Mouse (Mus musculus) heart, embryonic 11.5 days (tissue): ENCODE data around the gene Alox15. TPM values are rescaled to one million over a fixed set of nuclear protein-coding genes. Genes with fewer than 3 reads are reported as not detected.
A peak's percentile ranks its signal among the peaks of the same experiment; 100 is the strongest.

ENCODE experiments used
- ATAC-seq: fragments of 200-750 bp; cut with Nextera tagmentation; replicated peaks from 2 replicates; pipeline ENCODE4 v1.8.0; 2017; ENCODE audit warnings: moderate library complexity; ENCODE audit not compliant: insufficient number of reproducible peaks, low FRiP score, low TSS enrichment
- H3K27ac ChIP-seq: fragments of 300-500 bp; sonication (generic); 2 replicates; pipeline ENCODE4 v1.5.1; 2014; ENCODE audit warnings: mild to moderate bottlenecking, low read depth, low read length
- H3K27me3 ChIP-seq: fragments of 300-500 bp; sonication (generic); 2 replicates; pipeline ENCODE4 v1.6.1; 2014; ENCODE audit warnings: mild to moderate bottlenecking, low read length, mixed read lengths; ENCODE audit not compliant: control insufficient read depth, insufficient read depth
- H3K36me3 ChIP-seq: fragments of 300-500 bp; sonication (generic); 2 replicates; pipeline ENCODE4 v1.6.1; 2014; ENCODE audit warnings: mild to moderate bottlenecking, low read length, moderate library complexity, mixed read lengths; ENCODE audit not compliant: control insufficient read depth, insufficient read depth
- H3K4me1 ChIP-seq: fragments of 300-500 bp; sonication (generic); 2 replicates; pipeline ENCODE4 v1.6.1; 2014; ENCODE audit warnings: low read length; ENCODE audit not compliant: control insufficient read depth, insufficient read depth
- H3K4me2 ChIP-seq: fragments of 300-500 bp; sonication (generic); 2 replicates; pipeline ENCODE4 v1.6.1; 2014; ENCODE audit warnings: mild to moderate bottlenecking, moderate library complexity
- H3K4me3 ChIP-seq: fragments of 300-500 bp; sonication (generic); 2 replicates; pipeline ENCODE4 v1.5.1; 2014; ENCODE audit warnings: low read depth, low read length
- H3K9ac ChIP-seq: fragments of 300-500 bp; sonication (generic); 2 replicates; pipeline ENCODE4 v1.6.1; 2014; ENCODE audit warnings: mild to moderate bottlenecking, low read depth, low read length, moderate library complexity
- H3K9me3 ChIP-seq: fragments of 300-500 bp; sonication (generic); replicated peaks from 2 replicates; pipeline ENCODE4 v1.6.1; 2016; ENCODE audit warnings: low read length; ENCODE audit not compliant: control insufficient read depth
- WGBS: fragments of 180-500 bp; shearing (Covaris S2); extraction: QIAGEN DNeasy Blood & Tissue Kit; methylation state at CpG from one replicate; pipeline ENCODE4 v1.1.7; 2014; ENCODE audit not compliant: insufficient replicate concordance; 5-methylcytosine and 5-hydroxymethylcytosine counted together
- polyA plus RNA-seq: library from polyadenylated mRNA; unstranded; fragments of >200 nt; fragmentation: Nextera tagmentation; extraction: Ambion mirVana; gene quantifications from 2 replicates; pipeline ENCODE4 v1.2.1, GENCODE M21; 2014

The Alox15 gene
- polyA plus RNA-seq, 1 experiment from 2014 or later = 0.06 TPM

GRCm38 (mm10) chr11:70324726-70325125 is 27.1 kb downstream of the Alox15 start:
- no peak overlapping the region for H3K4me2 ChIP-seq
- H3K9ac ChIP-seq = no peak overlapping the region
- no peaks in the 10 kb centered on the region for H3K4me1 ChIP-seq
- H3K27ac ChIP-seq = no peak overlapping the region
- no peaks in the 10 kb centered on the region for H3K36me3 ChIP-seq
- H3K9me3 ChIP-seq = no peaks in the 10 kb centered on the region
- peaks cover 37% of the 10 kb centered on the region for H3K27me3 ChIP-seq
- ATAC-seq = no peak
- H3K4me3 ChIP-seq = no peak overlapping the region
- 81% methylated on average over 8 of the region's 8 CpGs for WGBS

- no peaks in the 10 kb centered on the region for H3K36me3 ChIP-seq
- H3K9me3 ChIP-seq = no peaks in the 10 kb centered on the region
- H3K4me2 ChIP-seq = peak within 1 kb of the TSS; percentile 41
- no peak within 1 kb of the TSS for H3K9ac ChIP-seq
- no peak for ATAC-seq
- H3K27ac ChIP-seq = no peak within 1 kb of the TSS
- no peaks in the 10 kb centered on the region for H3K4me1 ChIP-seq
- H3K4me3 ChIP-seq = no peak within 1 kb of the TSS
- 29% methylated on average over 7 of the region's 7 CpGs for WGBS
- H3K27me3 ChIP-seq = peaks cover 47% of the 10 kb centered on the region
Measured at GRCm38 (mm10) chr11:70322528-70322927, 29.3 kb downstream of the Alox15 start, which contains the start of gene Alox12e. Gene Alox12e, minus strand, starts transcription at chr11:70322628.

- Histone ChIP-seq H3K27me3 (peaks cover 49% of the 10 kb centered on the region), H3K4me2 (peak overlapping the region; percentile 41), H3K9me3 (no peaks in the 10 kb centered on the region), H3K27ac (no peak overlapping the region), H3K4me1 (no peaks in the 10 kb centered on the region), H3K36me3 (no peaks in the 10 kb centered on the region), H3K9ac (no peak overlapping the region), H3K4me3 (no peak overlapping the region)
- 3% methylated on average over 15 of the region's 15 CpGs for WGBS
- no peak for ATAC-seq
Measured at GRCm38 (mm10) chr11:70321664-70322063, 30.2 kb downstream of the Alox15 start.

DNA sequence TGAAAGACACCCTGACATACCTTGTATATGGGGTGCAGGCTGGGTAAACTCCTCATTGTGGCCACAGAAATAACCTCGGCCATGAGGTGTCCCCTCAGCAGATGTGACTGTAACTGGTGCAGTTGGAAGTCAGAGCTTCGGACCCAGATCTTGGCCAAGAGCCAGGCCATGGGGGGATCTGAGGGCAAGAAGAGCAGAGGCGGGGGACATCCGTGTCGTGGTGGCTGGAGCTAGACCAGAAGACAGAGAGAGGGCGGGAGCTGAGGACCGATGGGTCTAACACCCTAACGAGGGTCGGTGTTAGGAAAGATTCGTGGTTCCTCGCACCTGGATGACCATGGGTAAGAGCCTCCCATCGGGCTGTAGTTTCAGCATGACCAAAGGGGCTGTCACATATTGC is 32.2 kb downstream of the Alox15 start:
- 74% methylated on average over 12 of the region's 12 CpGs for WGBS
- Histone ChIP-seq H3K9me3 (no peaks in the 10 kb centered on the region), H3K27me3 (peaks cover 49% of the 10 kb centered on the region), H3K4me1 (no peaks in the 10 kb centered on the region), H3K36me3 (no peaks in the 10 kb centered on the region), H3K4me2 (no peak overlapping the region), H3K9ac (no peak overlapping the region), H3K4me3 (no peak overlapping the region), H3K27ac (no peak overlapping the region)
- ATAC-seq = no peak

DNA sequence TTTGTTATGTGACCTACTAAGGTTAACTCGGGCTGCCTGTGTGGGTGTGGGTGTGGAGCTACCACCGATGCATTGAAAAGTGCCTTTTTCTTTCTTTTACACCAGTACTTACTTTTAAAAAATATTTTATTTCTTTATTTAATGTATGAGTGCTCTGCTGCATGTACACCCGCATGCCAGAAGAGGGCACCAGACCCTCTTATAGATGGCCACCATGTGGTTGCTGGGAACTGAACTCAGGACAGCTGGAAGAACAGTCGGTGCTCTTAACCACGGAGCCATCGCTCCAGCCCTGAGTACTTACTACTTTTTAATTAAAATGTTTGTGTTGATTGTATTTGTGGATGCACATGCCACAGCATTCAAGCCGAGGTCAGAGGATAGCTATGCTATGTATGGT is 38.0 kb downstream of the Alox15 start:
- no peak for ATAC-seq
- no peak overlapping the region for H3K9ac ChIP-seq
- no peaks in the 10 kb centered on the region for H3K9me3 ChIP-seq
- H3K27ac ChIP-seq = no peak overlapping the region
- no peaks in the 10 kb centered on the region for H3K4me1 ChIP-seq
- H3K27me3 ChIP-seq = peaks cover 7% of the 10 kb centered on the region
- 37% methylated on average over 7 of the region's 7 CpGs for WGBS
- no peak overlapping the region for H3K4me3 ChIP-seq
- H3K4me2 ChIP-seq = no peak overlapping the region
- no peaks in the 10 kb centered on the region for H3K36me3 ChIP-seq

DNA sequence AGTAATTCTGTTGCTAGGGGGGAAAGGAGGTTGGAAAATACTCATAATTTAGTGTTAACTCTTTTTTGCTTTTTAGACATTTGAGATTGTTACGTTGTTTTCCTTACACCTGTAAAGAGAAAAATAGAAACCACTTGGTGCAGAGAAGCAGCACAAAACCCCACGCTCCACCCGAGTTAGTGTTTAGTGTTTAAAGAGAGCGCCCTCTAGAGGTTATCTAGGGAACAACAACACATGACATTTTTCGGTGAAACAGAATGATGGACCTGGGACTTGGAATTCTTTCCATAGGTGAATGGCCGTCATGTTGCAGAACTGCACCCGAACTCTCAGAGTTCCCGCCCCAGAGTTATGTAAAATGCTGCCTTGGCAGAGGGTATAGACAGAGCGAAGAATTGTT is 42.5 kb downstream of the Alox15 start:
- Histone ChIP-seq H3K27ac (no peak overlapping the region), H3K9me3 (no peaks in the 10 kb centered on the region), H3K27me3 (no peaks in the 10 kb centered on the region), H3K4me2 (no peak overlapping the region), H3K4me3 (no peak overlapping the region), H3K36me3 (no peaks in the 10 kb centered on the region), H3K4me1 (no peaks in the 10 kb centered on the region), H3K9ac (no peak overlapping the region)
- 27% methylated on average over 9 of the region's 9 CpGs for WGBS
- ATAC-seq = no peak

DNA sequence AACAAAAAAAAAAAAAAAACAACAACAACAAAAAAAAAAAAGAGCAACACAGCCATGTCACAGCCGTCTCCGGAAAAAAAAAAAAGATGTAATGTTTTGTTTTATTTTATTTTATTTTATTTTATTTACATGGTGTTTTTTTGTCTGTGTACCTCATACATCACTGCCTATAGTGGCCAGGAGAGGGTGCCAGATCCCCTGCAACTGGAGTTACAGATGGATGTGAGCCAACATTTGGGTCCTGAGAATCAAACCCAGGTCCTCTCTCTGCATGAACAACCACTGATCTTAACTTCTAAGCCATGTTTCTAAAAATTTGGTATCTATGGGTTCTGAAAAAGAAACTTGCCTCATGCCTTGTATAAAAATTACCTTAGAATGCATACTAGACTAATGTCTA is 43.5 kb downstream of the Alox15 start:
- ATAC-seq = no peak
- no peak overlapping the region for H3K27ac ChIP-seq
- H3K9me3 ChIP-seq = no peaks in the 10 kb centered on the region
- no peak overlapping the region for H3K4me2 ChIP-seq
- no peaks in the 10 kb centered on the region for H3K36me3 ChIP-seq
- WGBS = 91% methylated on average over 2 of the region's 2 CpGs
- H3K4me3 ChIP-seq = no peak overlapping the region
- no peaks in the 10 kb centered on the region for H3K4me1 ChIP-seq
- H3K27me3 ChIP-seq = no peaks in the 10 kb centered on the region
- H3K9ac ChIP-seq = no peak overlapping the region

- Histone ChIP-seq H3K4me2 (no peak overlapping the region), H3K4me1 (no peaks in the 10 kb centered on the region), H3K27ac (no peak overlapping the region), H3K9ac (no peak overlapping the region), H3K36me3 (no peaks in the 10 kb centered on the region), H3K4me3 (no peak overlapping the region), H3K9me3 (0 out of 2 replicates have a peak, but pooled peaks cover 2% of the 10 kb centered on the region), H3K27me3 (no peaks in the 10 kb centered on the region)
- WGBS = 47% methylated on average over 7 of the region's 7 CpGs
- no peak for ATAC-seq
Measured at GRCm38 (mm10) chr11:70306159-70306558, 45.7 kb downstream of the Alox15 start.

DNA sequence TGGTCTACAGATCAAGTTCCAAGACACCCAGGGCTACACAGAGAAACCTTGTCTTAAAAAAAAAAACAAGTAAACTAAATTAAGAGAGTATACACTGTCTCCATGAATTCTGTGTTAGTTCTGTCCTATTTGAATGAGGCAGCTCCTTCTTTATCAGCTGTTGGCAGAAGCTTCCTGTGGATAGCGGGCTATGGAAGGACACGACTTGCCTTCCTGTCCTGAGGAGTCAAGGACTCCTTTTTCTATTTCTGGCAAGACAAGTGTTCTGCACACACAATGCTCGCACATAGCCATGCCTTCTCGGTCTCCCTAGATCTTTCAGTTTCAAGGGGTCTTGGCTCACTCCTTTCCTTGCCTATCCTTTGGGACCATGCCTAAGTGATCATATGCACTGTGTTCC is 49.5 kb downstream of the Alox15 start:
- WGBS = 57% methylated on average over 4 of the region's 4 CpGs
- H3K9me3 ChIP-seq = 0 out of 2 replicates have a peak, but pooled peaks cover 4% of the 10 kb centered on the region
- H3K27me3 ChIP-seq = no peaks in the 10 kb centered on the region
- H3K9ac ChIP-seq = no peak overlapping the region
- peak overlapping the region; percentile 42; the same call in 1 of the 2 replicates for H3K27ac ChIP-seq
- no peaks in the 10 kb centered on the region for H3K4me1 ChIP-seq
- H3K36me3 ChIP-seq = no peaks in the 10 kb centered on the region
- ATAC-seq = no peak
- no peak overlapping the region; the same call in 1 of the 2 replicates for H3K4me2 ChIP-seq
- no peak overlapping the region for H3K4me3 ChIP-seq
